Mouse (Mus musculus) layer of hippocampus, adult 18-20 months (tissue): ENCODE measurements around the gene Klk1b1. TPM values are rescaled to one million over a fixed set of nuclear protein-coding genes. Genes with fewer than 3 reads are reported as not detected.
"Not testable (repeated sequence)": the region's sequence is repeated elsewhere in the genome, so short reads cannot be mapped to it uniquely, and the experiment has no call there.

Experiments used
- DNase-seq, 2 experiments: peaks; one replicate each; pipeline ENCODE4 v3.0.0; 2022; ENCODE audit warnings: low spot score in 2 of 2
- total RNA-seq, 2 experiments: library from RNA; stranded (reverse); gene quantifications; 2 replicates each; pipeline ENCODE4 v1.2.3; 2021

Gene Klk1b1
- total RNA-seq, 2 experiments from 2014 or later: not detected

DNA sequence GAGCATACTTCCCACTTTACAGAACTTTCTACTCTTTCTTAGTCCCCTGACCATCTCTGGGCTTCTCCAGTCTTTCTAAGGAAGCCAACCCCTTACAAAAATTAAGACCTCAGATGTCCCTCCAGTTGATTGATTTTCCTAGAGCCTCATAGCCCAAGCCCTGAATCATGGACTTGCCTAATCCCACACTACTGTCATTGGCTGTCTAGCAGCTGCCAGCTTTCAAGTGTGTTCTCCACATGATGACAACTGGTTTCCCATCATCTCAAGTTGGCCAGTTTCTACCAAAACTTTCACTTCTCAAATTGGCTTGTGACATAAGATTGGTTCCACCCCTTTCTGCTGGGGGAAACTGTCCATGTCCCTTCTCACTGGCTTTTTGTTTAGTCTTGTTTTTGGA, 38.3 kb downstream of the Klk1b1 start:
- DNase-seq: no peak

DNA sequence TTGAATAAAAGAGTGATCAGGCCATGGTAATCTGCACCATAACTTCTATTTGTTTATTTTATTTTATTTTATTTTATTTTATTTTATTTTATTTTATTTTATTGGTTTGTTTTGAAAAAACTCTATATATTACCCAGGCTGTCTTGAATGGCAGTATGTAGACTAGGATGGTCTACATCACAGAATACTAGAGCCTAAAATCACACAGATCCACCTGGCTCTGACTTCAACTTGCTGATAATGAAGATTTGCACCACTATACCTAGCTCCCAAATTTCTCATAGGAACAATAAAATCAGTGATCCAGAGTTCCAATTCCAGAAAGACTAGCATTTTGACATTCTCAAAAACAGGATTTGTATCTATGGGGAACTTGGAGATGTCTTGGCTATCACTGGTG, 45.3 kb downstream of the Klk1b1 start, which contains the start of gene Klk1b26:
TSS of gene Klk1b26 (plus strand) at position 301 of the 400 bp plus-strand sequence.
- DNase-seq: not testable (repeated sequence)

- peak in 1 of 2 experiments; percentile 14 for DNase-seq
These were observed 48.1 kb downstream of the Klk1b1 start for GRCm38 (mm10) chr7:44014666-44015065.

DNA sequence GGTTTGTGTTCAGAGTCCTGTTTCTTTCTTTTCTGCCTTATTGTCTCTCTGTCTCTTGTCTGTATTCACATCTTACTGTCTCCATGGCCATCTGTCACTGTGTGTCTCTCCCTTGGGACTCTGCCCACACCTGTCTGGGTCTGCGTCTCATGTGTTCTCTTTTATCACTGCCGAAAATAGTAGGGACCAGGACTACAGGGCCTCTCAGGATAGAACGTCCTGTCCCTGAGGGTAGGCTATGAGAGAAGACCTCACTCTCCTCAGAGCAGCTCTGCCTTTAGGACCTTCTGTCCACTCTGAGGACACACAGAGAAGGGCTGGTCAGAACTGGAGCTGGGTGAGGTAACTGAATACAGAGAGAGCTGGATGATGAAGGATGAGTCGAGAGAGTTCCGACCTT, 48.5 kb downstream of the Klk1b1 start:
- peak in 1 of 2 experiments; percentile 6 for DNase-seq

Other genes with a start within 250 kb of the Klk1b1 start
- gene Klk12, start 197.9 kb upstream of the Klk1b1 start, total RNA-seq: not detected
- not detected for gene Klk11, start 192.1 kb upstream of the Klk1b1 start, total RNA-seq
- gene Klk10, start 185.7 kb upstream of the Klk1b1 start, total RNA-seq: 1 to 10 TPM; 1.2 to 1.5 TPM
- not detected for gene Klk9, start 174.9 kb upstream of the Klk1b1 start, total RNA-seq
- gene Klk8, start 169.2 kb upstream of the Klk1b1 start, total RNA-seq: 10 to 100 TPM; 22.3 to 27.7 TPM
- under 1 TPM; 0.32 to 0.33 TPM for gene Klk7, start 155.5 kb upstream of the Klk1b1 start, total RNA-seq
- 1 to 10 TPM in 1 of 2 experiments, under 1 TPM in 1; 0.89 to 1.0 TPM for gene Klk6, start 142.3 kb upstream of the Klk1b1 start, total RNA-seq
- not detected for gene Klk5, start 124.8 kb upstream of the Klk1b1 start, total RNA-seq
- gene Klk4, start 85.6 kb upstream of the Klk1b1 start, total RNA-seq: not detected
- gene Klk15, start 33.0 kb upstream of the Klk1b1 start, total RNA-seq: not detected
- gene Klk1b8, start 16.1 kb upstream of the Klk1b1 start, total RNA-seq: not detected
- not detected for gene Klk1b9, start 9.3 kb downstream of the Klk1b1 start, total RNA-seq
- not detected for gene Klk1b11, start 29.1 kb downstream of the Klk1b1 start, total RNA-seq
- gene Klk1b26, start 45.4 kb downstream of the Klk1b1 start, total RNA-seq: not detected
- gene Klk1b27, start 85.5 kb downstream of the Klk1b1 start, total RNA-seq: not detected
- not detected for gene Klk1b21, start 135.6 kb downstream of the Klk1b1 start, total RNA-seq
- gene Klk1b22, start 145.9 kb downstream of the Klk1b1 start, total RNA-seq: not detected
- not detected for gene Klk1b16, start 170.0 kb downstream of the Klk1b1 start, total RNA-seq
- not detected for gene Klk1b24, start 221.5 kb downstream of the Klk1b1 start, total RNA-seq
- not detected for gene Klk1b3, start 231.4 kb downstream of the Klk1b1 start, total RNA-seq
- not detected for gene Klk1b4, start 240.7 kb downstream of the Klk1b1 start, total RNA-seq
- not detected for gene Klk1b5, start 249.2 kb downstream of the Klk1b1 start, total RNA-seq